Mouse (Mus musculus): Measurements from ENCODE around the gene Cldn4.
"Not testable (repeated sequence)": the region's sequence is repeated elsewhere in the genome, so short reads cannot be mapped to it uniquely, and the experiment has no call there.

Cldn4 gene

DNA sequence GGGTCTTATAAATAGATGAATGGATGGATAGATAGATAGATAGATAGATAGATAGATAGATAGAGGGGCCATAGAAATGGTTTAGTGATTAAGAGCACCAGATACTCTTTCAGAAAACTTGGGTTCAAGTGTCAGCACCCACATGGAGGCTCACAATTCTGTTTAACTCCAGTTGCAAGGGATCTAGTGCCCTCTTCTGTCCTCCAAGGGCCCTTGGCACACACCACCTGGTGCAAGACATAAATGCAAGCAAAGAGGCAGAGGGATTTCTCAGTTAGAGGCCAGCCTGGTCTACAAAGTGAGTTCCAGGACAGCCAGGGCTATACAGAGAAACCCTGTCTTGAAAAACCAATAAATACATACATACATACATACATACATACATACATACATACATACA, 17.9 kb upstream of the Cldn4 start:
- not testable (repeated sequence) for DNase-seq (ENCODE audit: low read depth, low spot score)

DNA sequence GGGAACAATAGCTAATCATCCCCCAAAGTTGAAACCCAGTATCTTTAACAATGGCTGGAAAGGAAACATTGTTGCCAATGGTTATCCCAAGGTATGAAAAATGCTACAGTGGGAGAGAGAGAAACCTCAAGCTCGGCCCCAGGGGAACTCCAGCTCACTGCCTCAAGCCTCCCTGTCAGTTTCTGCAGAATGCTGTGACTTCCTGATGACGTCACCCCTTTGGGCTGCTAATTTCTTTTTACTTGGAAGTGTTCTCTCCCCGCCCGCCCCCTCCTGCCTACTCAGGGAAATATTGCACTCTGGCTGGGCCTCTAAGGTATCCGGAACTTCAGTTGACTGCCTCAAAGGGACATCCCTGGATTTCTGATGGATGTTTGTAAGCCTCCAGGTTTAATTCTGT, 16.8 kb upstream of the Cldn4 start:
- peak; percentile 70 for DNase-seq (ENCODE audit: low read depth, low spot score)

DNA sequence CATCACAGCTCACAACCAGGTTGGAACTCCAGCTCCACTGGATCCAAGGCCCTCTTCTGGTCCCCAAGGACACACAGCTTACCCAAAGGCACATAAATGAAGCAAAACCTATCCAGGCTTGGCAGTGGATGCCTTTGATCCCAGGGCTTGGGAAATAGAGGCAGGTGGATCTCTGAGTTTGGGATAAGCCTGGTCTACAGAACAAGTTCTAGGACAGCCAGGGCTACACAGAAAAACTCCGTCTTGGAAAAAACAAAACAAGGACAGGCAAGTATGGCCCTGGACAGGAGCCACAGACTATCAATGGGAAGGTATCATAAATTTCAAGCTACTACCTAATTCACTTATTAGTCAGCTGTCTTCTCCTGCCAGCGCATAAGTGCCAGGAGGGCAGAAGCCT, 14.8 kb upstream of the Cldn4 start:
- DNase-seq (ENCODE audit: low read depth, low spot score): no peak

DNA sequence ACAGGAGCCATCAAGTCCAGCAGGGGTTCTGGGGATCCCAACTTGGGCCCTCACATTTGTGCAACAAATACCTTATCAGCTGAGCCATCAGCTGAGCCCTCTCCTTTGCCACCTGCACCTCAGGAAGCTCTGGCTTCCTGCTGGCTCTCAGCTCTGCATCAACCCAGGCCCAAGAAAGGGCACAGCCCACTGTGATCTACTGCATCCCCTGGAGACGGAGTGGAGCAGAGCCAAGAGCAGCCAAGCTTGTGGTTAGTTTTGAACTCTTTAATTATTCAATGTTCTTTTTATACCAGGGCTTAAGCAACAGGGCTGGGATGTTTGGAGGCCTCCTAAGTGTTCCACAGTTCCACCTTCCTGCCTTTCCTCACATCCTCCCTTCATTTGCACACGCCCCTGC, 13.7 kb upstream of the Cldn4 start:
- no peak for DNase-seq (ENCODE audit: low read depth, low spot score)

DNA sequence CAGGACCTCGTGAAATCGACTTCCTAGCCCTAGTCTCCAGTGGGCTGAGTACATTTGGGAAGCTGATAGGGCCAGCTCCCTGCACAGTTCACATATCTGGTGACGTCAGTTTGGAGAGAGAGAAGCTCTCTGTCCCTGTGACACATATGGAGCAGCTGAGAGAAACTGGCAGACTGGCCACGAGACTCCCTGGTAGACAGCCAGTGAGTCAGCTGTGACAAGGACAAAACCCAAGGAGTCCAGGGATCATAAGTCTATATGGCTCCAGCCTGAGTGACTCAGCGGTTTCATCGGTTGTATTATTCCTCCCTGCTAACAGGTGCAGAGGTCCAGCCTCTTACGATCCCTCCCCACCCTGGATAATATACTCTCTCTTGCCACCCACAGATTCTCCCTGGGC, 12.4 kb upstream of the Cldn4 start:
- no peak for DNase-seq (ENCODE audit: low read depth, low spot score)

DNA sequence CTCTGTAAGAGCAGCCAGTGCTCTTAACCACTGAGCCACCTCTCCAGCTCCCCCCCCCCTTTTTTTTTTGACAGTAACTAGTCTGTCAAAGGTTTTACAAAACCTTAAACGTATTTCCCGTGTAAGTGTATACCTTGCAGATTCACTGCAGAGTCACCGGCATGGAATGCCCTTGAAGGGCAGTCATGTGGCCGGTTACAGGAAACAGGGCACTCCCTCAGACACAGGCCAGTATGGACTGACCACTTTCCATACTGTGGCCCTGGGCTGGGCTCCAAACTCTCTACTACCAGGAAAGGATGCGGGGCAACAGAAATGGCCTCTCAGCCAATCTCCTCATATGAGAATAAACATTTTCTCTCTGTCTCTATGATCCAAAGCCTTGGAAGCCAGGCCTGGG, 8.8 kb upstream of the Cldn4 start:
- DNase-seq (ENCODE audit: low read depth, low spot score): no peak

DNA sequence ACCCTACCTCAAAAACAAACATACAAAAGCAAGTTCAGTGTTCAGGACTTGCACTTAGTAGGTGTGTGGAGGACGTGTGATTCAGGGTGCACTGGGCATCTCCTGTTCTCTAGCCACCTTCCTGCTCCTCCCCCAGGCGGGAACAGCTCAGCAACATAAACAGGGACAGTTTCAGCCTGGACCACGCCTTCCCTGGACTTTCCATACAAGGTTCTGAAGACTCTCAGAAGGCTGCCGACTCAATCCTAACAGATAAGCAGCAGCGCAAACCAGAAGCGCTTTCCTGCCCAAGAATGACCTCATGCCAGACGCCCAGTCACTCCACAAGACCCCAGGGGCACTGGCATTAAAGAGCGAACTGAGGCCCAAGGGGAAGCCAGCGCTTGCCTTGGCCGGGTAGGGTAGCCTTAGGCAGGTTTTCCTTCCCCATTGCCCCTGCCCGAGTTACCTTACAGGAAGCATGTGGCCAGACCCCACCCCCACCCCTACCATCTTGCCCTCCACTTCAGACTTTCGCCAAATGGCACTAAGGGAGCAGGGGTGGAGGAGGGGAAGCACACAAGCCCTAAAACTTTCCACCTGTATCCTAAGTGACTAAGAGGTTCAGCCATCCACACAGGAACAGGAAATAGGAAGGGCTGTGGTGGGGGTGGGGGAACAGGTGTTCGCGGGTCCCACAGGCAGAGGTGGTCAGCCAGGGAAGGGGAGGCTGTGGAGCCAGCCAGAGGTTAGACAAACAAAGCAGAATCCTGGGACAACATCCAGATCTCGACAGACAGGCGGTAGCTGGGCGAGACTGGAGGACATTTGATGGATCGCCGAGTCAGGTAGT, 4.5 kb upstream of the Cldn4 start:
- DNase-seq (ENCODE audit: low read depth, low spot score): peak; percentile 74

DNA sequence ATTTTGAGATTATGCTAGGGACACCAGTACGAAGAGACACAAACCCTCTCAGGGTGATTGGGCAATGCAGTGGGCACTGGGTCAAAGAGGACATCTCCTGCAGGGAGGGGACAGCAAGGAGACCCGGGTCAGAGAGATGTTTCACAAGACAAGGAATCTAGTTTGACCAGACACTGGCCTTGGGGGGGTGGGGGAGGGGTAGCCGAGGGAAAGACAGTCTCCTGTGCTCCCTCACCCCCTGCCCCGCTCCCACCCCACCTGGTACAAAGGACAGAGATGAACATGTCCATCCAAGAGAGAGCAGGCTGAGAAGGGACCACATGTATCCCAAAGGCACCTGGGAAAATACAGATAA, 1.3 kb upstream of the Cldn4 start:
- no peak for DNase-seq (ENCODE audit: low read depth, low spot score)

DNA sequence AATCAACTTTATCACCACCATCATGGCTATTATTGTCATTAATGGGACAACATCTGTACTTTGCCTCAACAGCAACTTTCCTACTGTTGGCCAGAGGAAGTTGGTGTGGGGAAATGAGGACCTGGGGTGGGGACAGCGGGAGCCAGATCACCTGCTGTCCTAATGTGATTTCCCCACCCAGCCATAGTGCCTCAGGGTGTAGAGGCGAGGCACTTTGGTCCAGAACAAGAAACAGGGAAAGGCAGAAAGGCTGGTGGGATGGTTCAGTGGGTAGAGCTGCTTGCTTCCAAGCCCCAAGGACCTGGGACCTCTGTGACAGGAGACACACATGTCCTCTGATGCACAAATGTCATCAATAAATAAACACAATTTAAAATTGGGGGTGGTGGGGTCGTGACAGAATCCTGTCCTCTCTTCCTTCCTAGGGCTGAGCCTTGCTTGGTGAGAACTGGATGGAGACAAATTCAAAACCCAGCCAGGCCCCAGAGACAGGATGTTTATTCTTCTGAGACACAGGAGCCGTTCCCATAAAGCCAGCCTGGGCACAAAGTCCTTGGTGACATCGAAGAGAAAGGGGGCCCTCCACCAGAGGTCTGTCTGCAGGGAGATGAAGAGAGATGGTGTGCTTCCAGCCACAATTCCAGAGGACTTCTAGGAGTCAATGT, 818 bp upstream of the Cldn4 start:
- DNase-seq (ENCODE audit: low read depth, low spot score): no peak

DNA sequence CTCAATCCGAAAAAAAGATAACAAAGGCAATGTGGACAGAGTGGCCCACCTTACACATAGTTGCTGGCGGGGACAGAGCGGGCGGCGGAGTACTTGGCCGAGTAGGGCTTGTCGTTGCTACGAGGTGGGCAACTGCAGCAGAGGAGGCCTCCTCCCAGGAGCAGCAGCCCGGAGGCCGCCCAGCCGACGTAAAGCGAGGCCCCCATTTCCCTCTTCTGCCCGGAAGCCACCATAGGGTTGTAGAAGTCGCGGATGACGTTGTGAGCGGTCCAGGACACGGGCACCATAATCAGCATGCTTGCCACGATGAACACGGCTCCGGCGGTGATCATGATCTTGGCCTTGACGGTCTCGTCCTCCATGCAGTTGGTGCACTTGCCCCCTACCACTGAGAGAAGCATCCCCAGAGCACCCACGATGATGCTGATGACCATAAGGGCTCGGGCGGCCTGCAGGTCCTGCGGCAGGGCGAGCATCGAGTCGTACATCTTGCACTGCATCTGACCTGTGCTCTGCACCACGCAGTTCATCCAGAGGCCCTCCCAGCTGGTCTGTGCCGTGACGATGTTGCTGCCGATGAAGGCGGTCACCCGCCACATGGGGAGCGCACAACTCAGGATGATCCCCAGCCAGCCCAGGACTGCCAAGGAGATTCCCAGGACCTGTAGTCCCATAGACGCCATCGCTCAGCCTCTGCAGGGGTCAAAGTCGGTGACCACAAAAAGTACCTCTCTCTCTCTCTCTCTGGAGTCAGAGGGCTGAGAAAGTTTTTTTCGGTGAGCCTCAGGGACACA, 474 bp downstream of the Cldn4 start:
- DNase-seq (ENCODE audit: low read depth, low spot score): no peak

DNA sequence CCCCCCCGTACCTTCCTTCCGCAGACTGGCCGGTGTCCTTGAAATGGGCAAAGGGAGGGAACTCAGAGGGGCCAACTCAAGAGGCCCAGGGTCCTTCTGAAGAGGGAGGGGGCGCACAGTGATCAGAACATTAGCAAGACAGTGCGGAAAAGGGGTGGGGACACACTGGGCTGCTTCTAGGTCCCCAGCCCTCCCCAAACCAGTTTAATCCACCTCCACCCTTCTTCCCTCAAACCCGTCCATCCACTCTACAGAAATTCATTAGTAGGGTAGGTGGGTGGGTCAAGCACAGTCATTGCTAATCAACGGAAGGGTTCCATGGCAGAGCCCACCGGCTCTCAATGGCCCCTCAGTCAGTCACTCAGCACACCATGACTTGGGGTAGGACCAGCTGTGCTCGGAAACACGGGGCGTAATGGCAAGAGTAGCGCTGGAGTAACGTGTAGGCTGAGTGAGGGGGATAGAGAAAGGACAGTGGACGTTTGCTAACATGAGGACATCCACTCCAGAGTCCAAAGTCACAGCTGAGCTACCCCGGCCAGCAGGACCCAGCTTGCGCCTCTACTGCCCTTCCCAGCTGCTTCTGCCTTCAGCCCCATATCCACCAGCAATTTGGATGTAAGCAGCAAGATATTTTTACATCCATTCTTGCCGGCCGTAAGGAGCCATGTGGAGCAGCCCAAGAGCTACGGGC, 1.3 kb downstream of the Cldn4 start:
- DNase-seq (ENCODE audit: low read depth, low spot score): peak; percentile 88

DNA sequence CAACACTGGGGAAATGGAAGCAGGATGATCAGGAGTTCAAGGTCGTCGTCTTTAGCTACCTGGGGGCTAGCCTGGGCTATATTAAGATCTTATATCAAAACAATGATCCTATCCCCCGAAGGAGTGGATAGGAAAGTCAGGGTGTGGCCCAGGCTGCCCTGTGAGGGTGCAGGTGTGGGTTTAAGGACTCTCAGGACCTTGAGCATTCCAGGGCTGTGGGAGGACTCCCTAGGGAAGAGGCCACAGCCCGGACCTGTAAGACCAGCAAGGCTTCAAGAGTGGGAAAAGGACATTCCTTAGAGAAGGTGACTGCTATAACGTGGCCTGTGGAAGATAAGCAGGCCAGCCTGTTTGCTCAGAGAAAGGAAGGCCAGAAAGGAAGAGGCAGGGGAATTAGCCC, 2.6 kb downstream of the Cldn4 start:
- DNase-seq (ENCODE audit: low read depth, low spot score): peak; percentile 78

DNA sequence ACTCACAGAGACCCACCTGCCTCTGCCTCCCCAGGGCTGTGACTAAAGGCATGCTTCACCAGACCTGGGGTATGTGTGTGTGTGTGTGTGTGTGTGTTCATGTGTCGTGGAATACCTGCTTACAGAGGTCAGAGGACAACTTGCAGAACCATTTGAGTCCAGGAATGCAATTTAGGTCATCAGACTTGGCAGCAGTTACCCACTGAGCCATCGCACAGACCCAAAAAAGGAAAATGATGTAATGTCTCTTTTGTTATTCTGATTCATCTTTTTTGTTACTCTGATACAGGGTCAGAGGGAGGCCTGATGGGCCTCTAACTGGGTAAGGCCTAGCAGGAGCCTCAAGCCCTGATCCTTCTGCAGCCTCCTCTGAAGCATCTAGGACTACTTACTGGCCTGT, 4.0 kb downstream of the Cldn4 start:
- peak; percentile 94 for DNase-seq (ENCODE audit: low read depth, low spot score)

DNA sequence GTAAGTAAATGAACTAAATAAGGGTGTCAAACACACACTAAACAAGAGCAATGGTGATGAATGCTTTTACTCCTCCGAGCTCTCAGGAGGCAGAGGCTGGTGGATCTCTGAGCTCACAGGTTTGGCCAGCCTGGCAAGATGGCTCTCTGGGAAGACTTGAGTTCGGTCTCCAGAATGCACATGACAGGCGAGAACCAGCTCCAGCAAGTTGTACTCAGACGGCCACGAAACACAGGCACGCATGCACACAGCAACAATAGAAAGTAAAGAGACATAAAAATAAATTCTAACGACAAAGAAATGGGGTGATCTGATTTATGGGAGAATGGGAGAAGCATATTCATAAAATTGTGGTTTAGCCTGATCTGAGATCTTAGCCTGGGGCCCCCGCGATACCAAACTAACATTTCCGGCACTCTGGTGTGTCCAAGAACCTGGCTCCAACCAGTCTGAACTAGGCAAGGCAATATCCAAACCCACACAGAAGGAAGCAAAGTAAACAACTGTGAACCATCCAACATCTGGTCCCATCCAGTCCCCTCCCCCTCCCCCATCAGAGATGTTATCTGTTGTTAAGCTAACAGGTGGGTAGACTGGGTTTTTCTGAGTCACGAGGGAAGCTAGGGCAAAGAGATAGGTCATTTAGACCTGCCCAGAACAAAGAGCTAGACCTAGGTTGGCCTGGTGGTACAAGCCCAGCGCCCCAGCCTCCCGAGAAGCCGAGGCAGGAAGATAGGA, 5.1 kb downstream of the Cldn4 start:
- peak; percentile 97 for DNase-seq (ENCODE audit: low read depth, low spot score)

DNA sequence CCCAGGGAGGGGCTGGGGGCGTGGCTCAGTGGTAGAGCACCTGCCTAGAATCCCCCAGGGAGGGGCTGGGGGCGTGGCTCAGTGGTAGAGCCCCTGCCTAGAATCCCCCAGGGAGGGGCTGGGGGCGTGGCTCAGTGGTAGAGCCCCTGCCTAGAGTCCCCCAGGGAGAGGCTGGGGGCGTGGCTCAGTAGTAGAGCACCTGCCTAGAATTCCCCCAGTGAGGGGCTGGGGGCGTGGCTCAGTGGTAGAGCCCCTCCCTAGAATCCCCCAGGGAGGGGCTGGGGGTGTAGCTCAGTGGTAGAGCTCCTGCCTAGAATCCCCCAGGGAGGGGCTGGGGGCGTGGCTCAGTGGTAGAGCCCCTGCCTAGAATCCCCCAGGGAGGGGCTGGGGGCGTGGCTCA, 7.2 kb downstream of the Cldn4 start:
- DNase-seq (ENCODE audit: low read depth, low spot score): peak; percentile 85

DNA sequence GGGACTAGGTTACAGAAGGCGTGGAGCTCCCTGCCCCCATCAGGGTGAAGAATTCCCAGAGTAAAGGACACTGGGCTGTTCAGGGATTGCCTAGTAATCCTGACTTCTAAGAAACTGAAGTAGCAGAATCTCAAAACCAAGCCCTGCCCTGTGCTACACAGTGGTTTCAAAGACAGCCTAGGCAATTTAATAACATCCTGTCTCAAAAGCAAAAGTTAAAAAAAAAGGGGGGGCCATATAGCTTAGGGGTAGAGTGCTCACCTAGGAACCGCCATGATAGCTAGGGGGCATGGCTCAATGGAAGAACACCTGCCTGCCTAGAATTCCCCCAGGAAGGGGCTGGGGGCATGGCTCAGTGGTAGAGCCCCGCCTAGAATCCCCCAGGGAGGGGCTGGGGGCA, 7.7 kb downstream of the Cldn4 start:
- DNase-seq (ENCODE audit: low read depth, low spot score): peak; percentile 69

DNA sequence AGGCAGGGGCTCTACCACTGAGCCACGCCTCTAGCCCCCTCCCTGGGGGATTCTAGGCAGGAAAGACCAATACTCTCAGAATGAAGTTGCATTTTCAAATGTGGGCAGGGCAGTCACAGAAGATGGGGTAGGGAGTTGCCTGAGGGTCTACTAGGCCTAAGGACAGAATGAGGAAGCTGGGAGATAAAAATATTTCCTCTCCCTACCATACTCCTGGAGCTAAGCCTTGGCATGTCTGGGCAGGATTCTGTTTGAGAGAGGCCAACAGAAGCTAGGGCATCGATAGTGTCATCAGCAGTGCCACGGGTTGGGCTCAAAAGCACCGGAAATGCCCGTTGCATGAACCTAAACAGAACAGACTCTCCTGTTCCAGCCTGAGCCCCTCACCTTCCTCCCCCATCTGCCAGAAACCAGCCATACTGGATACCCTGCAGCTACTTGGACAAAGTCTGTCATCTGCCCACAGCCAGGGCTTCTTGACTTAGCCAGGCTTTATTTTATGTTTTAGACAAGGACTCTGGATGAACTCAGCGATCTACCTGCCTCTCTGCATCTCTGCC, 10.0 kb downstream of the Cldn4 start:
- DNase-seq (ENCODE audit: low read depth, low spot score): peak; percentile 74

DNA sequence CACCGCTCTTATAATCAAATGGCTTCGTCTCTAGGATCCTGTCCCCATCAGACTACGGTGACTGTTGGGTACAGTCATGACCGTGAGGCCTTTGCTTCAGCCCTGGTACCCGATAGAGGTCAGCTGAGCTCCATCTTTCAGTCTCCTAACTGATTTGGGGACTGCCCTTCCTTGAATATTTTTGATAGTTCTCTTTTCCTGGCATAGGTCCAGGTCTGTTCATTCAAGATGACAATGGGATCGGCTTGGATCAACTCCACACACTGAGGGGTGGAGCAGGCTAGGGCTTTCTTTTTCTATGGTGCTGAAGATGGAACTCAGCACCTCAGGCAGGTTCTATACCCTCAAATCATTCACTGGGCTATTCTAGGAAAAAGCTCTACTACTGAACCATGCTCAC, 10.7 kb downstream of the Cldn4 start:
- DNase-seq (ENCODE audit: low read depth, low spot score): peak; percentile 61

DNA sequence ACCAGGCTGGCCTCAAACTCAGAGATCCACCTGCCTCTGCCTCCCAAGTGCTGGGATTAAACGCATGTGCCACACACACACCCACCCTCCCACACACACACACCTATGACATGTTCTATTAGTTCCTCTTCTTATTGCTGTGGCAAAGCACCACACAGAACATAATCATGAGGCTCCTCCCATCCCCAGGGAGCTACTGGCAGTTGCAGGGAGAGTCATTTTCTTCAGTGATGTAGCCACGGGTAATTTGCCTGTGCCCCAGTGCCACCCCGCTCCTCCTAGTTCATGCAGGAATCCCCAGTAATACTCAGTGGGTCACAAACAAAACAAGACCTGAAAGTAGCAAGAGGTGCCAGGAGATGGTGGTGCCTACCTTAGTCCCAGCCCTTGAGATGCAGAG, 12.1 kb downstream of the Cldn4 start:
- DNase-seq (ENCODE audit: low read depth, low spot score): no peak

DNA sequence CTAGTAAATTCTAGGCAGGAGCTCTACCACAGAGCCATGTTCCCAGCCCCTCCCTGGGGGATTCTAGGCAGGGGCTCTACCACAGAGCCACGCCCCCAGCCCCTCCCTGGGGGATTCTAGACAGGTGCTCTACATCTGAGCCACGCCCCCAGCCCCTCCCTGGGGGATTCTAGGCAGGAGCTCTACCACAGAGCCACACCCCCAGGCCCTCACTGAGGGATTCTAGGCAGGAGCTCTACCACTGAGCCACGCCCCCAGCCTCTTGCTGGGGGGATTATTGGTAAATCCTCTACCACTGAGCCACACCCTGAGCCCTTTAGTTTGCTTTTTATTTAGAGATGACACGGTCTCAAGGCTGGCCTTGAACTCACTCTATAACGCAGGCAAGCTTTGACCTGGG, 13.0 kb downstream of the Cldn4 start:
- peak; percentile 92 for DNase-seq (ENCODE audit: low read depth, low spot score)

DNA sequence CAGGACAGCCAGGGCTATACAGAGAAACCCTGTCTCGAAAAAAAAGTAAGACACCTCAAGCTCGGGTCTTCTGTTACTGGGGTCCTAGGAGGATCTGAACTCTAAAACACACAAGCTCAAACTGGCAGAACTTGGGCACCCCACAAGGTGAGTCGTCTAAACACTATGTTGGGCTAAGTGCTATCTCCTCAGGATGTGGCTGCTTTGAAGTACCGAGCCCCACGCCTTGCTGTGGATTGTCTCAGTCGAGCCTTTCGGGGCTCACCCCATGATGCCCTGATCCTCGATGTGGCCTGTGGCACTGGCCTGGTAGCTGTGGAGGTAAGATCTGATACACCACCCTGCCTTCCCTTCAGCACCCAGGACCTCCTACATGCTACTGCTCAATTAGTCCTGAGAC, 13.5 kb downstream of the Cldn4 start:
- no peak for DNase-seq (ENCODE audit: low read depth, low spot score)

Measured in R1 (cell line).